Mouse (Mus musculus) kidney, embryonic 14.5 days (tissue): Measurements from ENCODE around the gene Myoc. TPM values are rescaled to one million over a fixed set of nuclear protein-coding genes. Genes with fewer than 3 reads are reported as not detected.
A peak's percentile ranks its signal among the peaks of the same experiment; 100 is the strongest.

Experiments
- ATAC-seq: fragments of 200-750 bp; cut with Nextera tagmentation; 2 replicates; pipeline ENCODE4 v1.8.0; 2017; ENCODE audit warnings: moderate number of reproducible peaks, mild to moderate bottlenecking, moderate TSS enrichment, moderate library complexity; ENCODE audit not compliant: low FRiP score, low TSS enrichment
- H3K27ac ChIP-seq: fragments of 300-500 bp; sonication (generic); 2 replicates; pipeline ENCODE4 v1.5.1; 2014; ENCODE audit warnings: low read depth, mild to moderate bottlenecking, low read length, moderate library complexity, mixed read lengths
- H3K27me3 ChIP-seq: fragments of 300-500 bp; sonication (generic); 2 replicates; pipeline ENCODE4 v1.6.1; 2014; ENCODE audit warnings: mild to moderate bottlenecking, low read length; ENCODE audit not compliant: control insufficient read depth, insufficient read depth
- H3K36me3 ChIP-seq: fragments of 300-500 bp; sonication (generic); 2 replicates; pipeline ENCODE4 v1.6.1; 2014; ENCODE audit warnings: low read length, mixed read lengths; ENCODE audit not compliant: control insufficient read depth, insufficient read depth
- H3K4me1 ChIP-seq: fragments of 300-500 bp; sonication (generic); 2 replicates; pipeline ENCODE4 v1.6.1; 2014; ENCODE audit warnings: low read length, mixed read lengths; ENCODE audit not compliant: control insufficient read depth, insufficient read depth
- H3K4me2 ChIP-seq: fragments of 300-500 bp; sonication (generic); replicated peaks from 2 replicates; pipeline ENCODE4 v1.6.1; 2014; ENCODE audit warnings: low read depth, mild to moderate bottlenecking, low read length
- H3K4me3 ChIP-seq: fragments of 300-500 bp; sonication (generic); 2 replicates; pipeline ENCODE4 v1.5.1; 2014; ENCODE audit warnings: mild to moderate bottlenecking, low read length
- H3K9ac ChIP-seq: fragments of 300-500 bp; sonication (generic); 2 replicates; pipeline ENCODE4 v1.6.1; 2014; ENCODE audit warnings: low read depth, mild to moderate bottlenecking, low read length, moderate library complexity
- H3K9me3 ChIP-seq: fragments of 300-500 bp; sonication (generic); 2 replicates; pipeline ENCODE4 v1.6.1; 2016; ENCODE audit warnings: low read length; ENCODE audit not compliant: control insufficient read depth
- WGBS: fragments of 180-500 bp; shearing (Covaris S2); extraction: QIAGEN DNeasy Blood & Tissue Kit; methylation state at CpG from one replicate; pipeline ENCODE4 v1.1.7; 2014; 5-methylcytosine and 5-hydroxymethylcytosine counted together
- microRNA-seq: library from miRNA; unstranded; fragments of <30 nt; microRNA quantifications from one replicate; pipeline ENCODE4, GENCODE M21; 2016
- polyA plus RNA-seq: library from polyadenylated mRNA; unstranded; fragments of >200 nt; fragmentation: Nextera tagmentation; extraction: Ambion mirVana; gene quantifications from 2 replicates; pipeline ENCODE4 v1.2.1, GENCODE M21; 2014

Gene Myoc
- polyA plus RNA-seq, 1 experiment from 2014 or later: not detected

DNA sequence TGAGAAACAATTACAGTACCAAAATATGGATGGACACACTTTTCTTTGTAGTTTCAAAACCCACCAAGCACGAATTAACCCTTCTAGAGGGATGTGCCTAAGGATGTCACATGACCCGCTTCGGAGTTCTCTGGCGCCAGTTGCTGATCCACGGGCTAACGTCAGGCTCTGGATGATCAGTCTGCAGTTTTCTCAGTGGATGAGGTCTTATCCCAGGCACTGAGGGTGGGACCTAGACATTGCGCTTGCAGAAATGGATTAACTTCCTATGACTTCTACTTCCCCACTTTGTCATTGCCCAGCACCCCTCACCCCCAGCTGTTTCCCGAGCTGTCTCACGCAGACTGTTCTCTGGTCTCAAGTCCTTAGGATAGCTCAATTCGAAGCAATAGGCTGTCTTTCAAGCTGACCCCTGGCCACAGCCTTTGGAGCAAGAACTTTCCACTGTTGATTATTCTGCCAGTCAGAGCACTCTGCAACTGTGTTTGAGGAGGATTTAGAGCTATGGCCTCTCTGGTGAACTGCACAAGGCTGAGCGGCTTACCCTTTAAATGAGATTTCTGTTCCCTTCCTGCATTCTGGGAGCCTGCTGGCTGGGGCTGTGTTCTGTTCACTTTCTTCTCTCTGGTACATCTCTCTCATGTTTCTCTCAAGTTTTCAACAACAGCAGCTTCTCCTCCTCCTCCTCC lies 26.7 kb downstream of the Myoc start:
- no peaks in the 10 kb centered on the region for H3K27me3 ChIP-seq
- H3K9ac ChIP-seq: peak overlapping the region; percentile 52
- no peaks in the 10 kb centered on the region for H3K9me3 ChIP-seq
- H3K27ac ChIP-seq: no peak overlapping the region
- ATAC-seq: peak; percentile 92
- H3K4me1 ChIP-seq: peaks cover 4% of the 10 kb centered on the region; the same call in 1 of the 2 replicates
- WGBS: 4% methylated on average over 11 of the region's 11 CpGs
- peaks cover 7% of the 10 kb centered on the region; the same call in 1 of the 2 replicates for H3K36me3 ChIP-seq
- H3K4me3 ChIP-seq: peak overlapping the region; percentile 33
- peak overlapping the region; percentile 63 for H3K4me2 ChIP-seq

DNA sequence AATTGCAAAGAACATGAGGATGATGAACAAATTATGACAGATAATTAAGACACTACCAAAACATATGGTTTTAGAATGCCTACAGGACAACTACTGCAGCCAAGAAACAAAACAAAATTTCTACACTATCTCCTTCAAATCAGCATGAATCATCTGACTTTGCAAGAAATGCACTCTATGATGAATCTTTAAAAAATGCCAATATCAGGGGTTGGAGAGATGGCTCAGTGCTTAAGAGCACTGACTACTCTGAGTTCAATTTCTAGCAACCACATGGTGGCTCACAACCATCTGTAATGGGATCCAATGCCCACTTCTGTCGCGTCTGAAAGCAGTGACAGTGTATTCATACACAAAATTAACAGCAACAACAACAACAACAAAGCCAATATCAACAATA lies 54.8 kb downstream of the Myoc start:
- no peak overlapping the region for H3K4me2 ChIP-seq
- H3K27me3 ChIP-seq: no peaks in the 10 kb centered on the region
- no peak for ATAC-seq
- WGBS: 87% methylated on average over 2 of the region's 2 CpGs
- H3K27ac ChIP-seq: no peak overlapping the region
- no peaks in the 10 kb centered on the region for H3K9me3 ChIP-seq
- H3K4me1 ChIP-seq: no peaks in the 10 kb centered on the region
- H3K36me3 ChIP-seq: peaks cover 90% of the 10 kb centered on the region
- H3K9ac ChIP-seq: no peak overlapping the region
- no peak overlapping the region for H3K4me3 ChIP-seq

DNA sequence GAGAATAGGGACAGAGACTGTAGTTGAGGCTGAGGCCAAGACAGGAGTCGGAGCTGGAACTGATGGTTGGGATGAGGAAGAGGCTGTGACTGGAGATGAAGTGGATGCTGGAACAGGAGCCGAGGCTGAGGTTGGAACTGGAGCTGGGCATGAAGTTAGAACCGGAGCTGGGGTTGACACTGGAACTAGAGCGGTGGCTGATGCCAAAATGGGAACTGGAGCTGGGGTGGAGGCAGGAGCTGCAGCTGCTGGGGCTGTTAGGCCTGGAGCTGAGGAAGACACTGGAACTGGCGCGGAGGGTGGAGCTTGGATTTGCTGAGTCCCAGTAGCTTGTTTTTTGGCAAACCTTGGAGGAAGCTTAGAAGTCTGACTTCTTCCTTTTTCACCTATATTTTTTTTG lies 58.9 kb downstream of the Myoc start:
- WGBS: 94% methylated on average over 6 of the region's 6 CpGs

More for the DNA sequence above, 58.9 kb downstream of the Myoc start:
- H3K27me3 ChIP-seq: no peaks in the 10 kb centered on the region
- H3K9me3 ChIP-seq: no peaks in the 10 kb centered on the region
- H3K4me3 ChIP-seq: no peak overlapping the region
- no peak overlapping the region for H3K4me2 ChIP-seq
- no peak for ATAC-seq
- no peak overlapping the region for H3K27ac ChIP-seq
- no peak overlapping the region for H3K9ac ChIP-seq
- peaks cover 87% of the 10 kb centered on the region for H3K36me3 ChIP-seq
- H3K4me1 ChIP-seq: no peaks in the 10 kb centered on the region

Small RNAs within 50 kb of the gene (microRNA-seq; reads per million reads assigned to microRNA genes)
- gene Gm27616: not detected

Other genes with a start within 250 kb of the Myoc start
- gene Dnm3, start 161.1 kb upstream of the Myoc start, polyA plus RNA-seq: 5.1 and 6.5 TPM in 2 replicates
- 9.8 and 19.3 TPM in 2 replicates for gene Mettl13, start 90.6 kb upstream of the Myoc start, polyA plus RNA-seq
- gene Vamp4, start 68.6 kb upstream of the Myoc start, polyA plus RNA-seq: 53.6 and 55.5 TPM in 2 replicates
- not detected in 2 replicates for gene Myocos, start 19.1 kb downstream of the Myoc start, polyA plus RNA-seq
- 175 and 204 TPM in 2 replicates for gene Prrc2c, start 101.4 kb downstream of the Myoc start, polyA plus RNA-seq
- gene Fmo4, start 174.8 kb downstream of the Myoc start, polyA plus RNA-seq: 0.17 and 0.60 TPM in 2 replicates
- gene Fmo1, start 227.5 kb downstream of the Myoc start, polyA plus RNA-seq: 8.9 and 17.2 TPM in 2 replicates